Mouse (Mus musculus) erythroblast, embryonic 14.5 days (primary cell): Measurements from ENCODE around the gene Mthfd2l. TPM values are rescaled to one million over a fixed set of nuclear protein-coding genes. Genes with fewer than 3 reads are reported as not detected.

Experiments used
- H3K27me3 ChIP-seq: 2 replicates; pipeline ENCODE4 v1.6.1; 2012; ENCODE audit warnings: inconsistent platforms; ENCODE audit not compliant: control insufficient read depth
- H3K36me3 ChIP-seq: 2 replicates; pipeline ENCODE4 v1.6.1; 2012; ENCODE audit warnings: mild to moderate bottlenecking, inconsistent platforms; ENCODE audit not compliant: control insufficient read depth
- H3K4me1 ChIP-seq: 2 replicates; pipeline ENCODE4 v1.6.1; 2012; ENCODE audit warnings: inconsistent platforms; ENCODE audit not compliant: control insufficient read depth
- H3K4me3 ChIP-seq: replicated peaks from 2 replicates; pipeline ENCODE3; 2012; ENCODE audit warnings: moderate library complexity, mild to moderate bottlenecking, inconsistent platforms
- H3K9me3 ChIP-seq: 2 replicates; pipeline ENCODE4 v1.6.1; 2012; ENCODE audit warnings: low read length, inconsistent platforms, mixed read lengths; ENCODE audit not compliant: control insufficient read depth
- GATA1 ChIP-seq: IDR thresholded peaks from 2 replicates; pipeline ENCODE4 v1.6.1; 2012; ENCODE audit warnings: low read length, inconsistent platforms, mixed read lengths
- TAL1 ChIP-seq: IDR thresholded peaks from 3 replicates; pipeline ENCODE4 v1.6.1; 2012; ENCODE audit warnings: low read length, inconsistent platforms, mixed read lengths
- polyA plus RNA-seq: library from polyadenylated mRNA; stranded (reverse); fragments of >175 nt; gene quantifications from 2 replicates; pipeline ENCODE4 v1.2.3, GENCODE M21; 2012

The Mthfd2l gene
- polyA plus RNA-seq, 1 experiment = 0.08 TPM

- H3K27me3 ChIP-seq = no peaks in the 10 kb centered on the region
- no peaks in the 10 kb centered on the region for H3K9me3 ChIP-seq
- TF ChIP-seq TAL1 (no peak), GATA1 (no peak)
- no peaks in the 10 kb centered on the region for H3K36me3 ChIP-seq
- no peaks in the 10 kb centered on the region for H3K4me1 ChIP-seq
- H3K4me3 ChIP-seq = no peak overlapping the region
Observed at GRCm38 (mm10) chr5:90980297-90980696, 49.4 kb downstream of the Mthfd2l start.

DNA sequence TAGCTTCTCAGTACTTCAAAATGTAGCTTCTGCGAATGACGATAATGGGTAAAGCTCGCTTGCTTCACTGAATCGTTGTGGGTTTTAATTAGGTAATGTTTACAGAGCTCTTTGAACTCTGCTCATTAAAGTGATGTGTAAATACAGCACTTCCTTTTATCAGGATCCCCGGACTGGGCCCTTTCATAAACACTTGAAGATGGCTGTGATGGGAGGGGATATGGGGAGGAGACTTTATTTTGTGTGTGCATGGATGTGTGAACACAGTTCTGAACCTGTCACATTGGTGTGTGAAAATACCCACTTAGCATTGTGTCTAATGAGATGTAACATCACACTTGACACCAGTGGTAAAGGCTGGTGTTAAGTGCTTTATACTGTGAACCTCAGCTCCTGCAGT lies 56.7 kb downstream of the Mthfd2l start:
- Histone ChIP-seq H3K27me3 (no peaks in the 10 kb centered on the region), H3K4me3 (no peak overlapping the region), H3K4me1 (no peaks in the 10 kb centered on the region), H3K9me3 (no peaks in the 10 kb centered on the region), H3K36me3 (no peaks in the 10 kb centered on the region)
- no peak for TF ChIP-seq TAL1
- TF ChIP-seq GATA1 = no peak

GRCm38 (mm10) chr5:90988149-90988548 lies 57.2 kb downstream of the Mthfd2l start:
- TF ChIP-seq GATA1 (no peak), TAL1 (no peak)
- Histone ChIP-seq H3K4me3 (no peak overlapping the region), H3K9me3 (no peaks in the 10 kb centered on the region), H3K4me1 (no peaks in the 10 kb centered on the region), H3K27me3 (no peaks in the 10 kb centered on the region), H3K36me3 (no peaks in the 10 kb centered on the region)

GRCm38 (mm10) chr5:90988592-90988991 lies 57.7 kb downstream of the Mthfd2l start:
- no peaks in the 10 kb centered on the region for H3K4me1 ChIP-seq
- H3K4me3 ChIP-seq = no peak overlapping the region
- no peaks in the 10 kb centered on the region for H3K9me3 ChIP-seq
- H3K27me3 ChIP-seq = no peaks in the 10 kb centered on the region
- TF ChIP-seq TAL1 = no peak
- TF ChIP-seq GATA1 = no peak
- H3K36me3 ChIP-seq = no peaks in the 10 kb centered on the region

GRCm38 (mm10) chr5:90999942-91000341 lies 69.0 kb downstream of the Mthfd2l start:
- TF ChIP-seq TAL1 (no peak), GATA1 (no peak)
- Histone ChIP-seq H3K9me3 (no peaks in the 10 kb centered on the region), H3K4me1 (no peaks in the 10 kb centered on the region), H3K4me3 (no peak overlapping the region), H3K36me3 (no peaks in the 10 kb centered on the region), H3K27me3 (no peaks in the 10 kb centered on the region)

- no peak overlapping the region for H3K4me3 ChIP-seq
- H3K4me1 ChIP-seq = no peaks in the 10 kb centered on the region
- peaks cover 2% of the 10 kb centered on the region; the same call in 1 of the 2 replicates for H3K9me3 ChIP-seq
- TF ChIP-seq TAL1 (no peak), GATA1 (no peak)
- H3K27me3 ChIP-seq = no peaks in the 10 kb centered on the region
- H3K36me3 ChIP-seq = no peaks in the 10 kb centered on the region
Observed at GRCm38 (mm10) chr5:91015216-91015615, 84.3 kb downstream of the Mthfd2l start.

GRCm38 (mm10) chr5:91023114-91023513 lies 92.2 kb downstream of the Mthfd2l start:
- peaks cover 2% of the 10 kb centered on the region; the same call in 1 of the 2 replicates for H3K9me3 ChIP-seq

GRCm38 (mm10) chr5:91027164-91027563 lies 96.2 kb downstream of the Mthfd2l start, which contains the start of gene Epgn:
TSS of gene Epgn (plus strand) at chr5:91027464.
- H3K36me3 ChIP-seq = no peaks in the 10 kb centered on the region
- no peaks in the 10 kb centered on the region for H3K9me3 ChIP-seq
- no peak within 1 kb of the TSS for H3K4me3 ChIP-seq
- no peaks in the 10 kb centered on the region for H3K4me1 ChIP-seq
- no peaks in the 10 kb centered on the region for H3K27me3 ChIP-seq
- no peak for TF ChIP-seq TAL1
- no peak for TF ChIP-seq GATA1

More at GRCm38 (mm10) chr5:91023114-91023513, 92.2 kb downstream of the Mthfd2l start:
- Histone ChIP-seq H3K27me3 (no peaks in the 10 kb centered on the region), H3K4me3 (no peak overlapping the region), H3K4me1 (no peaks in the 10 kb centered on the region), H3K36me3 (no peaks in the 10 kb centered on the region)
- TF ChIP-seq TAL1 (no peak), GATA1 (no peak)

DNA sequence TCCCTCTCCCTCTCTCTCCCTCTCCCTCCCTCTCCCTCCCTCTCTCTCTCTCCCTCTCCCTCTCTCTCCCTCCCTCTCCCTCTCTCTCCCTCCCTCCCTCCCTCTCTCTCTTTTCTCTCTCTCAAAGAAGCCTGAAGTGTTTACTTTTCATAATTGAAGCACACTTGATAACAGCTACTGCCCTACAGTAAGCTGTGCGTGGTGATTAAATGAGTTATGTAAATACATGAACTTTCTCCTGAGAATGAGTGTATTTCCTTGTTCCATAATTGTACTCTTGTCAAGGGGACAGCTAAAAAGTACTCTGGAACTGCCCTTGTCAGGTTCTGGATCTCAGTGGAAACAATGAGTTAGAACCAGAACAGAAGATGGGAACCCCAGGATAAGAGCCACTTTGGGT lies 96.9 kb downstream of the Mthfd2l start:
- Histone ChIP-seq H3K4me1 (no peaks in the 10 kb centered on the region), H3K27me3 (no peaks in the 10 kb centered on the region), H3K4me3 (no peak overlapping the region), H3K9me3 (no peaks in the 10 kb centered on the region), H3K36me3 (no peaks in the 10 kb centered on the region)
- TF ChIP-seq TAL1 = no peak
- TF ChIP-seq GATA1 = no peak

DNA sequence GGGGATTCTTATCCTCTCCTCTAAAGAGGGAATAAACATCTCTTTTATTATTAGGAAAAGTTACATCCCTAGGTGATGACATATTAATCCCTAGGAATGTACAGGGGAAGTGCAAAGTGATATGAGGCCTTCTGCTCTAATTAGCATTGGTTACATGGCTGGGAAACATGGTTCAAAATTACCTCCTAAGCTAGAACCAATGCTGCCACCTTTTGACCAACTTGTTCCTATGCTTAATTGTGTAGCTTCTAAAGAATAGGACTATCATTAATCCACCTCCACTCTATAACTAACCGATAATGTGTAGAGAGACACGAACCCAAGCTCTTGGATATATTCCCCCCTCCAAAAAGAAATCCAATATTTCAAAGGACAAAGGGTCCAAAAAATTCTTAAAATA lies 99.7 kb downstream of the Mthfd2l start:
- no peak for TF ChIP-seq GATA1
- no peak for TF ChIP-seq TAL1
- Histone ChIP-seq H3K36me3 (no peaks in the 10 kb centered on the region), H3K27me3 (no peaks in the 10 kb centered on the region), H3K9me3 (no peaks in the 10 kb centered on the region), H3K4me1 (no peaks in the 10 kb centered on the region), H3K4me3 (no peak overlapping the region)

DNA sequence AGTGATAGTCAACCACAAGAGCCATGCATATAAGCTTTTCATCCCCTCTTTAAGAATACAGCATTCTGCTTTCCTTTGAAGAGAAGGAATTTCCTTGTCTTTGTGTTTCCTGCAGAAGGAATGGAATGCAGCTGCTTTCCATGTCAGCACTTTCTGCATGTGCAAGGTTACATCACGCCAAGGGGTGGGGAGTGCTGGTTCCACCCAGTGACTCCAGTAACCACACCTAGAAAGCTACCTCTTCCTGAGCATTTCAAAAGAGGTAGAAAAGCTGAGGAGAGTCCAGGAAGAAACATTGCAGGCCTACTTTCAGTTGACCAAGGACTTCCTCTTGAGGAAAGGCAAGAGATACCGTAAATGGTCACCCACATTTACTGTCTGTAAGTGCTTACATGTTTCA lies 104.4 kb downstream of the Mthfd2l start:
- Histone ChIP-seq H3K9me3 (no peaks in the 10 kb centered on the region), H3K4me1 (no peaks in the 10 kb centered on the region), H3K4me3 (no peak overlapping the region), H3K36me3 (no peaks in the 10 kb centered on the region), H3K27me3 (no peaks in the 10 kb centered on the region)
- TF ChIP-seq TAL1 = no peak
